Mouse (Mus musculus): ENCODE data around the gene Ppp3ca. TPM values are rescaled to one million over a fixed set of nuclear protein-coding genes. Genes with fewer than 3 reads are reported as not detected.

The Ppp3ca gene
- total and polyA plus RNA-seq, 3 experiments = 63.4 to 143 (median 130) TPM

- H3K27ac ChIP-seq (ENCODE audit: insufficient read depth, low read depth) = no peak overlapping the region
- H3K9ac ChIP-seq (ENCODE audit: insufficient read depth, low read depth) = no peak overlapping the region
- TF ChIP-seq PAX5 (IDR thresholded peaks at IDR 0.05; ENCODE audit: low read length) (no peak), SIN3A (IDR thresholded peaks at IDR 0.05; ENCODE audit: low read length) (no peak), JUN (IDR thresholded peaks at IDR 0.05; ENCODE audit: insufficient read depth, low read depth, low read length) (no peak), NRF1 (IDR thresholded peaks at IDR 0.05; ENCODE audit: low read depth, low read length) (no peak)
- no peaks in the 10 kb centered on the region for H3K9me3 ChIP-seq (replicated peaks; ENCODE audit: low read length)
- H3K4me3 ChIP-seq (replicated peaks in 1 of 3; ENCODE audit: low read depth in 2 of 3, low read length in 2 of 3, poor library complexity in 1 of 3) = no peak overlapping the region
- no peaks in the 10 kb centered on the region for H3K27me3 ChIP-seq (replicated peaks)
- DNase-seq (ENCODE audit: extremely low read depth) = no peak
- H3K79me2 ChIP-seq (replicated peaks; ENCODE audit: control insufficient read depth, extremely low read depth, insufficient read depth, poor library complexity, severe bottlenecking) = no peaks in the 10 kb centered on the region
- in situ Hi-C loops (cut with MboI; ENCODE audit: low pct_ligation_motif_present, low pct_unique_long_range_greater_than_20kb, low sequenced_read_pairs) = no loop called here
- H3K4me1 ChIP-seq (ENCODE audit: control insufficient read depth in 1 of 2, insufficient read depth in 2 of 2) = no peaks in the 10 kb centered on the region
- H3K36me3 ChIP-seq (replicated peaks in 1 of 2; ENCODE audit: control insufficient read depth in 1 of 2, insufficient read depth in 1 of 2, low read length in 1 of 2) = no peaks in the 10 kb centered on the region
- dilution Hi-C loops (cut with MboI; ENCODE audit: extremely low pct_ligation_motif_present, extremely low pct_unique_long_range_greater_than_20kb, low sequenced_read_pairs) = no loop called here
- H3K4me2 ChIP-seq (ENCODE audit: insufficient read depth, low read depth, poor library complexity, severe bottlenecking) = no peak overlapping the region
Measured at GRCm38 (mm10) chr3:136967510-136967909, 297.6 kb downstream of the Ppp3ca start.

GRCm38 (mm10) chr3:136969796-136970195, 299.9 kb downstream of the Ppp3ca start:
- TF ChIP-seq SMC3 (IDR thresholded peaks at IDR 0.05; ENCODE audit: low read depth, low read length) = no peak
- no peak for TF ChIP-seq CHD2 (IDR thresholded peaks at IDR 0.05; ENCODE audit: low read length)
- no peak for TF ChIP-seq RAD21 (IDR thresholded peaks at IDR 0.05; ENCODE audit: low read depth, low read length)
- no peak for TF ChIP-seq UBTF (IDR thresholded peaks at IDR 0.05; ENCODE audit: low read depth, low read length)
- TF ChIP-seq GABPA (IDR thresholded peaks at IDR 0.05; ENCODE audit: insufficient replicate concordance, low read depth, low read length) = no peak
- TF ChIP-seq ZNF384 (IDR thresholded peaks at IDR 0.05; ENCODE audit: low read depth, low read length) = no peak
- TF ChIP-seq E2F4 (IDR thresholded peaks at IDR 0.05; ENCODE audit: insufficient replicate concordance, low read depth, low read length) = no peak
- no peak for TF ChIP-seq IRF4 (IDR thresholded peaks at IDR 0.05; ENCODE audit: low read depth, low read length)
- TF ChIP-seq ZKSCAN1 (IDR thresholded peaks at IDR 0.05; ENCODE audit: borderline replicate concordance, low read depth, low read length) = no peak
- TF ChIP-seq JUND (conservative IDR thresholded peaks at IDR 0.05; ENCODE audit: low read depth, low read length) = no peak
- TF ChIP-seq BHLHE40 (IDR thresholded peaks at IDR 0.05; ENCODE audit: low read depth, low read length) = no peak
- no peak for TF ChIP-seq TCF12 (IDR thresholded peaks at IDR 0.05; ENCODE audit: low read depth, low read length)
- DNase-seq (ENCODE audit: extremely low read depth) = no peak
- no peak overlapping the region for H3K4me3 ChIP-seq (replicated peaks in 1 of 3; ENCODE audit: low read depth in 2 of 3, low read length in 2 of 3, poor library complexity in 1 of 3)
- dilution Hi-C loops (cut with MboI; ENCODE audit: extremely low pct_ligation_motif_present, extremely low pct_unique_long_range_greater_than_20kb, low sequenced_read_pairs) (no loop called here), in situ Hi-C loops (cut with MboI; ENCODE audit: low pct_ligation_motif_present, low pct_unique_long_range_greater_than_20kb, low sequenced_read_pairs) (no loop called here)
- H3K36me3 ChIP-seq (replicated peaks in 1 of 2; ENCODE audit: control insufficient read depth in 1 of 2, insufficient read depth in 1 of 2, low read length in 1 of 2) = no peaks in the 10 kb centered on the region
- no peaks in the 10 kb centered on the region for H3K4me1 ChIP-seq (ENCODE audit: control insufficient read depth in 1 of 2, insufficient read depth in 2 of 2)
- no peaks in the 10 kb centered on the region for H3K9me3 ChIP-seq (replicated peaks; ENCODE audit: low read length)
- no peaks in the 10 kb centered on the region for H3K79me2 ChIP-seq (replicated peaks; ENCODE audit: control insufficient read depth, extremely low read depth, insufficient read depth, poor library complexity, severe bottlenecking)
- H3K9ac ChIP-seq (ENCODE audit: insufficient read depth, low read depth) = no peak overlapping the region
- H3K27ac ChIP-seq (ENCODE audit: insufficient read depth, low read depth) = no peak overlapping the region
- no peak overlapping the region for H3K4me2 ChIP-seq (ENCODE audit: insufficient read depth, low read depth, poor library complexity, severe bottlenecking)
- H3K27me3 ChIP-seq (replicated peaks) = no peaks in the 10 kb centered on the region

Data from CH12.LX (cell line).